Mouse (Mus musculus) C2C12 (cell line): Measurements from ENCODE around the gene Prr3.

Experiments used
- CTCF ChIP-seq: IDR thresholded peaks from one replicate; pipeline ENCODE4 v1.5.1; 2011; ENCODE audit not compliant: control insufficient read depth, insufficient read depth, insufficient read length
- FOSL1 ChIP-seq: IDR thresholded peaks from one replicate; pipeline ENCODE4 v1.8.0; 2011; ENCODE audit warnings: mild to moderate bottlenecking, low read length; ENCODE audit not compliant: poor library complexity, insufficient read depth, severe bottlenecking
- MAX ChIP-seq: IDR thresholded peaks from one replicate; pipeline ENCODE4 v1.6.1; 2011; ENCODE audit warnings: mild to moderate bottlenecking, control low read depth
- MYOG ChIP-seq: IDR thresholded peaks from one replicate; pipeline ENCODE4 v1.6.1; 2011; ENCODE audit not compliant: control insufficient read depth, insufficient read length; ENCODE audit errors: extremely low read depth
- USF1 ChIP-seq: IDR thresholded peaks from one replicate; pipeline ENCODE4 v1.6.1; 2011; ENCODE audit warnings: low read depth, mild to moderate bottlenecking, control low read depth, moderate library complexity

GRCm38 (mm10) chr17:36001121-36001897 lies 21.3 kb upstream of the Prr3 start:
- no peak for TF ChIP-seq CTCF
- peak; percentile 8 for TF ChIP-seq USF1
- TF ChIP-seq MYOG: no peak
- peak; percentile 21 for TF ChIP-seq MAX
- TF ChIP-seq FOSL1: no peak
